Mouse (Mus musculus) thymus, postnatal 14 days (tissue): ENCODE results near the gene Olfr713.

Experiments
- DNase-seq: peaks from one replicate; pipeline ENCODE4 v3.0.0; 2021

The Olfr713 gene

GRCm38 (mm10) chr7:107030874-107031273 is at the start of gene Olfr713:
TSS of gene Olfr713 (plus strand) at chr7:107031174.
- no peak for DNase-seq

DNA sequence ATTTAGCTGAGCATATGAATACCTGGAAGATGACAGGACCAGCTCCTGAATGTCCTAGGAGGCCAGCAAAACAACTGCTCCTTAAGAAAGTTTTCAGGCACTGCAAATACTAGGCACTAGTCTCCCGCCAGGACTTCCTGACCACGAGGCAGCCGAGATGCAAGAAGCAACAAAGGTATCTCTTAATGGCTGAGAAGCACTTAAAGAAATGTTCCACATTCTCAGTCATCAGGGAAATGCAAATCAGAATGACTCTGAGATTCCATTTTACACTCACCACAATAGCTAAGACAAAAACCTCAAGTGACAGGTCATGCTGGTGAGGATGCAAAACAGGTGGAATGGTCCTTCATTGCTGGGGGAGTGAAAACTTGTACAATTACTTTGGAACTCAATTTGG is 45.7 kb upstream of the Olfr713 start:
- DNase-seq = no peak

DNA sequence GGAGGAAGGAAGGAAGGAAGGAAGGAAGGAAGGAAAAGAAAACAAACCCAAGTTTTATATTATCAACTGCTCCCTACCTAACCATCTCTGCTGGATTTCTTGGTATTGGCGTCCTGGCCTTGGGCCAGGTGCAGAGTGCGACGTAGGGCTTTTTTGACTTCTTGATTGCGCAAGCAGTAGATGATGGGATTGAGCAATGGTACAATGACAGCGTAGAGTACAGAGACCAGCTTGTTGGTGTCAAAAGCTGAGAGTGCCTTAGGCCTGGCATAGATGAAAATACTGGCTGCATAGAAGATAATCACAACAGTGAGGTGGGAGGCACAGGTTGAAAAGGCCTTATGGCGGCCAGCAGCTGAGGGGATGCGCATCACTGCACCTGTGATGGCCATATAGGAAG is 30.2 kb upstream of the Olfr713 start:
- no peak for DNase-seq

DNA sequence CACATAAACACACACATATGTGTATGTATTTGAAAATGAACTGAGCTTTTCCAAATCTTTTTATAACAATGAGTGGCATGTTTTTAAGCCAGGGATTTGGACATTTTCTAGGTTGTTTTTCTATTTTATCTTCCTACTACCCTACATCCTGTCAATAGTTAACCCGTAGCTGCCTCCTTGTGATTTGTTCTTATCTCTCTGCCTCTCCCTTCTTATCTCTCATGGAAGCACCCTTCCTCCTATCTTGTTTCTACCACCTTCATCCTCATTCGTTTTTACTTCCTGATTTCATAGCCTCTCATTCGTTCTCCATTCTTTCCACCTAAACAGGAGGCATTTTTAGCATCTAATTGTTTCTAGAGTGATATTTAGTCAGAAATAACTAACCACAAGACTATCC is 26.8 kb upstream of the Olfr713 start:
- no peak for DNase-seq

DNA sequence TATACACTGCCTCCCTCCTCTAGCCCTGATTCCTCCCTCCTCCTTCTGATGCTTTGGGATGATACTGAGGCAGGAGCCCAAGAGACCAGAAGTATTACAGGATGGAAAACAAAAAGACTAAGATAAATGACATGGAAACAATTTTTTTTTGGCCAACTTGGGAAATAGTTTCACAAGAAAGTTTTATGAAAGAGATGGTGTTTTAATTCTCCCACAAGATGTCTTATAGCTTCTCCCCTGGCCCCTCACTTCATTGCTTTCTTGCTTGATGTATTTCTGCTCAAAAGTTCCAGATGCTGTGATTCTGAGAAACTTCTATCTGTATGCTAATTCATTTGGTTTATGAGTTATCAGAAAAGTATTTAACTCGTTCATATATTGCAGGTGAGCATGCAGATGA is 25.0 kb upstream of the Olfr713 start, which contains the start of gene Olfr2:
Gene Olfr2 (minus strand): TSS at position 101 of the 400 bp plus-strand sequence.
- no peak for DNase-seq

- no peak for DNase-seq
Observed at GRCm38 (mm10) chr7:107039934-107040563, 9.1 kb downstream of the Olfr713 start.

GRCm38 (mm10) chr7:107043136-107043535 is 12.2 kb downstream of the Olfr713 start:
- DNase-seq = no peak

GRCm38 (mm10) chr7:107044407-107044806 is 13.4 kb downstream of the Olfr713 start:
- DNase-seq = no peak

DNA sequence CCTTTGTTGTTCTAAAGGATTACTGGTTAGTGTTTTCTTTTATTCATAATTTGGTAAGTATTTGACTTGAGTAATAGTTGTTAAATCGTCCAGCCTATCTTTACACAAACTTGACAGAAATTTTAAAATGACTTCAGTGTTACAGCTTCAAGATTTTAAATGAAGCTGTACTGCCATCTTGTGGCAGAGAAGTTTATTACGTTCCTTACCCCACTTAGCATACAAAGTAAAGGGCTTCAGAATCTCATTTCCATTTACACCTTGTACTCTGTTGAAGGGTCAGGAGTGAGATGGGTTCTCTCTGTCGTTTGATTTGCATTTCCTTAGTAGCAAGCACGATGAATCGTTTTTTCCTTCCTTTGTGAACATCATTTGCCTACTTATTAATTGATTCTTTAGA is 14.9 kb downstream of the Olfr713 start:
- peak; percentile 31 for DNase-seq

DNA sequence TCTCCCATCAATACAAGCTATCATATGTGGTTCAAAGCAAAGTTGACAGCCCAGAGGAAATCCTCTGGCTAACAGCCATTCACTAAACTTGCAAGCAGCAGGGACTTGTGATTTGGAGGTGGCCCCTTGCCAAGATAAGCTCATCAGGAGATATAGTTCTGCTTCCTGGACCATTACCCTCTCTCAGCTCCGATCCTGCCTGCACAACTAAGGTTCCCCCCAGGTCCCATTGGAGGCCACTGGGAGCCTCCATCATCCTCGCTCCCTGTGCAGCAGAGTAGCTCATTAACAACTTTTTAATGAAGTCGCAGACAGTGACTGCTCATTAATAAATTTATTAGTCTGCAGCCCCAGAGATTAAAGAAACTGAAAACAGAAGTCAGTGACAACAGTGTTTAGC is 16.6 kb downstream of the Olfr713 start:
- no peak for DNase-seq

GRCm38 (mm10) chr7:107070681-107071080 is 39.7 kb downstream of the Olfr713 start, which contains the start of gene Olfr714:
TSS of gene Olfr714 (plus strand) at chr7:107070981.
- no peak for DNase-seq
